Mouse (Mus musculus) liver, adult (tissue): ENCODE measurements around the gene 4930455H04Rik.

Experiments
- GATA4 ChIP-seq: IDR thresholded peaks from 2 replicates; pipeline ENCODE4 v1.6.1; 2014; ENCODE audit warnings: mild to moderate bottlenecking, low read length; ENCODE audit not compliant: insufficient replicate concordance

The 4930455H04Rik gene

GRCm38 (mm10) chr3:116955061-116955460, 13.0 kb upstream of the 4930455H04Rik start:
- TF ChIP-seq GATA4, result no peak

GRCm38 (mm10) chr3:116960414-116960813, 7.7 kb upstream of the 4930455H04Rik start:
- TF ChIP-seq GATA4, result no peak

- no peak for TF ChIP-seq GATA4
Observed at GRCm38 (mm10) chr3:116961354-116962142, 6.5 kb upstream of the 4930455H04Rik start.

- no peak for TF ChIP-seq GATA4
Observed at GRCm38 (mm10) chr3:116963213-116963612, 4.9 kb upstream of the 4930455H04Rik start.

- no peak for TF ChIP-seq GATA4
Observed at GRCm38 (mm10) chr3:116964426-116964825, 3.6 kb upstream of the 4930455H04Rik start.

- TF ChIP-seq GATA4, result no peak
Observed at GRCm38 (mm10) chr3:116966225-116966624, 1.8 kb upstream of the 4930455H04Rik start.

GRCm38 (mm10) chr3:116966800-116967199, 1.3 kb upstream of the 4930455H04Rik start:
- no peak for TF ChIP-seq GATA4

GRCm38 (mm10) chr3:116967436-116967835, 631 bp upstream of the 4930455H04Rik start:
- no peak for TF ChIP-seq GATA4

- TF ChIP-seq GATA4, result no peak
Observed at GRCm38 (mm10) chr3:116968540-116968997, 502 bp downstream of the 4930455H04Rik start, which contains the start of gene Palmd. Palmd (minus strand) TSS chr3:116968987.

GRCm38 (mm10) chr3:116969003-116969402, 936 bp downstream of the 4930455H04Rik start:
- TF ChIP-seq GATA4, result no peak; the same call in 1 of the 2 replicates

- TF ChIP-seq GATA4, result no peak
Observed at GRCm38 (mm10) chr3:116969786-116970185, 1.7 kb downstream of the 4930455H04Rik start.

GRCm38 (mm10) chr3:116981811-116982575, 13.9 kb downstream of the 4930455H04Rik start:
- TF ChIP-seq GATA4, result no peak

- no peak for TF ChIP-seq GATA4
Observed at GRCm38 (mm10) chr3:116985042-116985455, 17.0 kb downstream of the 4930455H04Rik start.

GRCm38 (mm10) chr3:116985741-116986140, 17.7 kb downstream of the 4930455H04Rik start:
- TF ChIP-seq GATA4, result no peak

- TF ChIP-seq GATA4, result no peak
Observed at GRCm38 (mm10) chr3:116986451-116986850, 18.4 kb downstream of the 4930455H04Rik start.

- TF ChIP-seq GATA4, result no peak
Observed at GRCm38 (mm10) chr3:116988221-116988620, 20.2 kb downstream of the 4930455H04Rik start.
